Mouse (Mus musculus): ENCODE measurements at regions not wholly inside any gene's neighbourhood (a gene's known extent, or its start where the extent isn't known, plus 50 kb on each side); places are given as distances from the start of the nearest gene placed in this dataset.

DNA sequence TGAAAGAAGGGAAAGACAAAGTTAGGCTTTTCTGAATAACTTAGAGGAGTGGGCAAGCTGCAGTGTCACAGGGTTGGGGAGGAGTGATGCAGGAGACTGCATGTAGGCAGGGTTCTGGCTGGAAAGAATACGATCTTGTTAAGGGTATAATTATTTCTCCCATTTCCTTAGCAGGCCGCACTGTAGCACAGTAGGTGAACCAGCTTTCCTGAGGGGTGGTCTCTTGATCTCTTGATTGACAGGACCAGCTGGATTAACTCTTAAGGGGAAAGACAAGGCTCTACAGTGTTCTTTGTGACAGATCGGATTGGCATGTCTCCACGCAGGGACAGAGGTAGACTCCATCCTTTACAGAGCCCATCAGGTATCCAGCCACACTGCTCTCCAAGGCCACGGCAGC is 54.5 kb upstream of the Meis1 start:
- no peak for DNase-seq

DNA sequence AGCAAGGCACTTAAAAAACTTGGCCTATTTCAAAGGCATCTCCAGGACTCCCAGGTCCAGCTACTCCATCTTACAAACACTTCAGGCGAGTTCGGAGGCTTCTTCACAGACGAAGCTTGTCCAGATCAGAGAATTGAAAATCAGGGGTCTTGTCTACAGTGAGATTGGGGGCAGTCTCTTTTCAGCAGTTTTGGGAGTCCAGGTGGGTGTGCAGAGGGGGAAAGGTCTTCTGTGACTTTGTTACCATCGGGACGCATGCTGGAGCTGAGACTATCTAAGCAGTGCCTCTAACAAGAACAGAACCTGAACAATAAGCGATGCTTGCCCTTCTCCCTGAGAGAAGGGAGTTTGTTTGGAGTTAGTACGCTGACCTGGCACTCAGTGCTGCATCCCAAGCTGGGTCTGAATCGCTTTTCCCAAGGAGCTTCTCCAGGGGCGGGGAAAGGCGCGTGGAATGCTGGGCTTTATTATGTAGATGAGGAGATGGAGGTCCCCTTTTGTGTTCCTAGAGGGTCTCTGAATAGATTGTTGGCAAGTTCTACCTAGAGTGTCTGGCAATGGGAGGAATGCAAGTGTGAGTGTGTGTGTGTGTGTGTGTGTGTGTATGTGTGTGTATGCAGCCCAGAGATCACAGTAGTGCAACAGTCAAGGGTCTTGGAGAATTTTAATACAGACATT is 55.2 kb upstream of the Meis1 start:
- DNase-seq: no peak

DNA sequence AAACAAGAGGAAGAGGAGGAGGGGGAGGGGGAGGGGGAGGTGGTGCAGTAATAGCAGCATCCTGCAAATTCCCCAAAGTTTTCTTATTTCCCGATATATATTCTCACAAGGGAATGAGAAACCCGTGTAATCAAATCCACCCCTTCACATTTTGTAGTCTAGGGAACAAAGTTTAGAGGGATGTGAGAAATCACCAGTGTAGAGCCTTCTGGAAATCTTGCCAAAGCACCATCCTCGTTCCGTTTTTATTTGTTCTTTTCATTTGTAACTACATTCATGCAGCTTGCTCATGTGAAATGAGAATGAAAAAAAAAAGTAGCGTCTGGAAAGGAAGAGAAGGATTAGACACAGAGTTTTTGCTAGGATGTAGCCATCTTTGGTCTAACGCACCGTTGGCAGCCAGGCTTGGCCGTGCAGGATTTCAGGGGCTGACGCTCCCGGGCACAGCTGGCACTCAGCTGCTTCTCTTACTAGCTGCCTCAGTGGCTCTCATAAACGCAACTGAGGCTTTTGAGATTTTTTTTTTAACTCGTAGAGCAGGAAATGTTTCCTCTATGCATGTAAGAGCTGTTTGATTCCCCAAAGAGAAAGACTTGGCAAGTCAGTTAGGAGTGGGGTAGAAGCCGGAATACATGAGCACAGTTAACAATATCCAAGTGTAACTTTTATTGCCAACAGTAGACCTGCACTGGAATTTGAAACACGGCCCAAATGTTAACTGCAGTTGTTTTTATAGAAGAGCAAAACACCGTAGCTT is 72.5 kb upstream of the Meis1 start:
- DNase-seq: no peak

DNA sequence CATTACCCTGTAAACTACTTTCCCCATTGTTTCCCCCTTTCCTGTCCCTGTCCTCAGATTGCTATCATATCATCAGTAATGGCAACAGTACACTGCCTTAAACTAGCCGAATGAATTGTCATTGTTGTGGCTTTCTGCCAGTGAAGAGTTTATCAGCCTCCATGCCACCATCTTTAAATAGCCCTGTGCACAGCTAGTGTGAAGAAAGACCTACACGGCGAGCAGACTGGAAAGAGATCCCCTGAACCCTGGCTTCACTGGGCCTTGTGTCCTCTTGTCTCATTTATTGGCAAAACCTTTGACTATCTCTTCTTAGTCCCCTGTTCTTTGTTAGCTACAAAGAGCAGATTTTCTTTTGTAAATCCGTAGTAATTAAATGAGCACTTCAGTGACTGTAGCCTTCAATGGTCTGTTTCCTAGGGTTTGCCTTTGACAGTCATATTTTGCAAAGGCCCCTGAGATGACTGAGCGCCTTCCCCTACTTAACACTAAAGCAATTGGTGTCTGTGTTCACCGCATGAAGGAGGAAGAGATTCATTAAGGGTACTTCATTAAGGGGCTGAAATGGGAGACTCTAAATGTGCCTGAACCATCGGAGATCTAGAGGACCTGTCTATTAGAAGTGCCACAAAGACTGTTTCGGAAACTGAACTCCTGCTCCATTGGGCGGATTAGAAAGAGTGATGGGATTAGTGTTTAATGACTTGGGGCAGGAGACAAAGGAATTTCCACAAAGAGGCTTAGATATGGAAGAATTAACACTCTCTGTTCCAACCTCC is 74.4 kb upstream of the Meis1 start:
- no peak for DNase-seq

DNA sequence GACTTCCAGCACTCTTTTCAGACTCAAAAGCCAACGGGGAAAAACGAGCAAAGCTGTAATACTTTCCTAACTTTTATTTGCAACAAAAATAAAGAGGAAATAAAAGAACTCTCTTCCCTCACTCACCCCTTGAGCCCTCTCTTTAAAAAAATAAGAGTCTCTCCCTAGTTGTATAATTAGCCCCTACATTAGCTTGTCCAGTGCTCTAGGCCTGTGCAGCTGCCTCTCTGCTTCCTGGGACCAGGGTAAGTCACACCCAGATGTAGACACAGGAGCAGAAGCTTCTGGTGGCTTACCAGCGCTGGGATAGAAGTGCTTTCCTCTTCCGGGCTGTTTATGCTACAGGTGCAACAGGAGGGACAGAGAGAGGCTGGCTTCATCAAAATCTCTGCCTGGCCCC is 75.0 kb upstream of the Meis1 start:
- no peak for DNase-seq

DNA sequence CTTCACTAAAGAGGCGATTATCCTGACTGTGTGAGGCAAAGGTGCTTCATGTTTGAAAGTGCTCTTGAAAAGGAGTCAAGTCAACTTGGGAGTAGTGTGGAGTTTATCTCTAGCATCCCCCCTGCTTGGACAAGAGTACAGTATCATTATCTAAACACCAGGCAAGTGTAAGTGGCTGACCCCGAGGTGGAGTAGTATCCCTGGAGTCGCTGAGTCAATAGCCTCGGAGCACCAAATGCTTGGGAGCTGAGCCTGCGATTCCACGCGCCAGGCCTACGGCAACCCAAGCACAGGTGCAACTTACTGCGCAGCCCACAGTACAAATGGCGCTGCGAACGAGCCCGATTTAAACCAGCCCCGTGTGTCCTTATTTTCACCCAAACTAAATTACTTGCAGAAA is 75.4 kb upstream of the Meis1 start:
- DNase-seq: no peak

DNA sequence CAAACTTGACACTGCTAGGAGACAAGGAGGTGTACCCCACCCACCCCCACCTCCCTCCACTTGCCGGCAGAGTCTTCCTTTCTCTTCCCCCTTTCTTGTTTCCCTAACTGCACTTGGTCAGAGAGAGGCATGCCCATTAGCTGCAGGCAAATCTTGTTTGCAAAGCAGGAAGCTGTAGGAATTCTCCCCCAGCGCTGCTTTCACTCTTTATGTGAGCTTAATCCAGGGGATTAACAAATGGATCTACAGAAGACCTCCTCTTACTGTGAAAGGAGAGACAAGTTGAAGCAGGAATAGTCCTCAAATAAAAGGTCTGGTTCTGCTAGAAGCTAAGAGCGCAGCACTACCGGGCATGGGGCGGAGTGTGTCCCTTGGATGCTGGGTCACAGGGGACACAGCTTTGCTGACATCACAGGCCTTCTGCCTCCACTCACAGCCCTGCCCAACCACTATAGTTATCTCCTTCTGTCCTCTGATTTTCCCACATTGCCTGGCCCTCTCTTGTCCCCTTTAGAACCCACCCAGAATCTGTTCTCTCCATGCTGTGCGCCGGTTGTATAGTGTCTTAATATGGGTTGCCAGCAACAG is 84.3 kb upstream of the Meis1 start:
- DNase-seq: no peak

DNA sequence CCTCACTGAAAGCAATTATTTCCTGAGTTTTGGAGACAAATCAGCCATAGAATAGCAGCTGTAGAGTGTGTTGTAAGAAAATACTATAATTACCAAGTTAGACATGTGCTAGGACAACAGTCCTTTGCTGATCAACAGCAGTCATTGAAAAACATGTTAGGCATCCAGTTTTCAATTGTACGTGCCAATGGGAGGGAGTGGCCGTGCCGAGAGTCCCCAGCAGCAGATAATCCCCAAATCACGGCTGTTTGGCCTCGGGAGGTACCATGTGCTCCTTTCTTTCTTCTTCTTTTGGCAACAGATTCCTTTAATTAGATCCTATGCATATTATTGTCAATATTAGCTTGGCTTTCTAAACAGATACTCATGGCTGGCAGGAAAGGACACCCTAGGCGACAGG is 88.4 kb upstream of the Meis1 start:
- no peak for DNase-seq

DNA sequence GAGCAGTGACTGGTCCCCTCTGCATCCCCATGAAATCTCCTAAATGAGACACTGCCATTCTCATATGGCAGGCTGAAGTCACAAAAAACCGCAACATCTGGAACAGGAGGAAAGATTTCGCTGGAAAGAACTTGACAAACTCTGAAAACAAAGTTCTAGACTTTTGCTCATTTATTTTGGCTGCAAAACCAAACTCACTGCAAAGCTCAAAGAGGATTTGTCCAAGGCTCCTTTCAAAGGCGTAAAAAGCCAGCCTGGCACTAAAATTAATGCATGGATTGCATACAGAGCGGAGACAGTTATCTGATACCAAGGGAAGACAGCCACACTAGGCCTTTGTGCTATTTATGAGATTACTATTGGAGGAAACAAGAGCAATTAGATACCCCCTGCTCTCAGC is 90.3 kb upstream of the Meis1 start:
- no peak for DNase-seq

DNA sequence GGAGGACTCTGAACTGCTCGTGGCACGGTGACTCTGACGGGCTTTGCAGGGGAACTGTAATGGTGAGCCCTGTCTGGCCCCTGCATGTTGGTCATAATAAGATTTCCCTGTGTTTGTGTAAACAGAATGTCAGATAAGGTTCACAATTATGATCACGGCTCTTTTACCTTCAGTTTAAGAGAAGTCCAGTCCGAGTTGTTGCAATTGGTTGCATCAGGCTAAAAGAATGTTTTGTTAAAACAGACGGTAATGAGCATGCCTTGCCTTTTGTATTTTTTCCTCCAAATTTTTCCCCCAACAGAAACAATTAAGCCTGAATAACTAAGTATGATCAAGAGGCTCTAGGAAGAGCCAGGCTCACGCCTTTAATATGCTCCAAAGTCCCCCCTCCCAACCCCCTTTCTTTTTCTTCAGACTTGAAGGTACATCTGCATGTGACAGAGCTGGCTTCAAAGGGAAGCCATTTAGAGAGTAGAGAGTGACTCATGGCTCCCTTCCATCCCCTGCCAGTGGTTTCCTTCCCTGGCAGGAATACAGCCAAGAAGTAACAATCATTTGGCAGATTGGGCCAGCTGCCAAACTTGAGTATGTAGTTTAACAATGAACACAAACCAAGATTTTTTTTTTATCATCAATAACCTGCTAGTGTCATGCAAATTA is 93.3 kb upstream of the Meis1 start:
- peak; percentile 59 for DNase-seq

DNA sequence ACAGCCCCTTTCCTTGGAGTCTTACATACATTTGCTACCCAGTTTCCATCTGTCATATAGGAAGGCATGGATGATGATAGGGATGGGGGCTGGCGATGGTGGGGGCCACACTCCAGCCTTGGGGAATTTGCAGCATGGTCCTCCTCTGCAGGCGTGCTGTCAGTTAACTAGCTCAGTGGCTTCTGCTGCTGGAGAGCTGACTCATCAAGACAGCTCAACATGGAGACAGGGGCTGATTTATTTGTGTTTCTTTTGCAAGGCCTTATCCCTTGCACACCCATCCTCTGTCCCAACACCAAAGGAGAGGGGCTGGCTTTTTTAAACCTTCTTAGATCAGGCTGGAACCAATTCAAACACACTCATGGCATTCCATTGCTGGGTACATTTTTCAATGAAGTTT is 98.3 kb upstream of the Meis1 start:
- no peak for DNase-seq

DNA sequence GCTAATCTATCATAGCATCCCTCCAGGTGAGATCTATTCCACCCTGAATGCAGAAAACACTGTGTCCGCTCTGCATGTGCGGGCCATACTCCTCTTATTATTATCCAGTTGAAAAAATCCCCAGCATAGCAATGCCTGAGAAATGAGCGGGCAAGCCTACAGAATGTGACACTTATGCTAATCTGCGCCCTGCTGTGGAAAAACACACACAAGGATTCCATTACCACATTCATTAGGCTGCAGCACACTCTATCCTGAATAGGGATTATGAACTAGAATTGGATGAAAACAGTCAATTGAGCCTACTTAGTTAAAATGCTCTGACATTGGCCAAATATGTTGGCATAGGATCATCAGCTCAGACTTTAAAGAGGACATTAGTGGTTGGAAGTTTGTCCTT is 99.5 kb upstream of the Meis1 start:
- DNase-seq: no peak

DNA sequence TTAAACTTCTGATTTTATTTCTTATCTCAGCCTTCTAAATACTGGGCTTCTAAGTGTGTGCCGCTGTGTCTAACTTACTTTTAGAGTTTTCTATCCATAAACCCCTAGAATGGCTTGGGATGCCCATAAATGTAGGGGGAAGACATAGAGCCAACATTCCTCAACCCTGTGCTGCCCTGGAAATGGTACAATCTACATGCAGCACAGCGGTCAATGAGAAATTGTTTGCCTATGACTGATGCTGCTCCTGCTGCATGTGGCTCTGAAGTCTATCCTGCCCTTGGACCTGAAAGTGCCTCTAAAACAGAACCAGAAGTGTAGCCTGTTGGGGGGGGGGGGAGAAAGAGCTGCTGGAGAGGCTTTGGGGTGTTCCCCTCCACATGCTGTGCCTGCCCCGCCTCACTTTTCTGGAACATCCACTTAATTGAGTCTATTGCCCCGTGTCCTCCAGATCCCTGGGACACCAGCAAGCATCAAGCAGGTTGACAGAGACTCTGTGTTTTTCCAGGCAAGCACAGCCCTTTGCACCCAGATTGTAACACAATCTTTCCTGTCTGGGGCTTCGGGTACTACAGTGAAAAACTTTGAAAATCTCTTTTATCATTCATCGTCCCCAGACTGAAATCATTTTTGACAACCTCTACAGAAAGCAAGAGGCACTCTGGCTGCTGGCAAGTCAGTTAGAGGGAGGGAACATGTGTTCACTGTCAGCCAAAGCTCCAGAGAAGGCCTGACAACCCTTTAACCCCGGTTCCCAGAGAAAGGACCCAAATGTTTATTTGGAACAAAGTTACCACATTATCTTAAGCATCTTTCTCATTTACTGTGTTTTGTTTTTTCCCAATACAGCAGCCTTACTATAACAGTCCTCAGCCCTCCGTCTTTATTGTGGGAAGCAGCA is 101.4 kb upstream of the Meis1 start:
- no peak for DNase-seq

DNA sequence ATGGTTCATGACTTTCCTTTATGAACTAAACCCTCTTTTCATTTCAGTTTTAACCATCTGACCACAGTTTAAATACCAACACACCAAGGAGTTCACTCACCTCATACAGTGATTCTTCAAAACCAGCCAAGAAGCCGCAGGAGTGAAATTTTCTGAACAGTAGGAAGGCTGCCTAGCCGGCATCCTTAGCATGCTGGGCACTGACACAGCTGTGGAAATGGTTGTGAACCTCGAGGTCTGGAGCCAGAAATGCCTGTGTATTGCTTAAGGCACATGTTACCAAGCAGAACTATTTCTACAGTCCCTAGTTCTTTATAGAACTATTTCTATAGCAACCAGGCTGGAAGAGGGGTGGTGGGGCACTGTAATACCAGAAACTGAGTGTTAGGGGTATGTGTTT is 102.1 kb upstream of the Meis1 start:
- no peak for DNase-seq

DNA sequence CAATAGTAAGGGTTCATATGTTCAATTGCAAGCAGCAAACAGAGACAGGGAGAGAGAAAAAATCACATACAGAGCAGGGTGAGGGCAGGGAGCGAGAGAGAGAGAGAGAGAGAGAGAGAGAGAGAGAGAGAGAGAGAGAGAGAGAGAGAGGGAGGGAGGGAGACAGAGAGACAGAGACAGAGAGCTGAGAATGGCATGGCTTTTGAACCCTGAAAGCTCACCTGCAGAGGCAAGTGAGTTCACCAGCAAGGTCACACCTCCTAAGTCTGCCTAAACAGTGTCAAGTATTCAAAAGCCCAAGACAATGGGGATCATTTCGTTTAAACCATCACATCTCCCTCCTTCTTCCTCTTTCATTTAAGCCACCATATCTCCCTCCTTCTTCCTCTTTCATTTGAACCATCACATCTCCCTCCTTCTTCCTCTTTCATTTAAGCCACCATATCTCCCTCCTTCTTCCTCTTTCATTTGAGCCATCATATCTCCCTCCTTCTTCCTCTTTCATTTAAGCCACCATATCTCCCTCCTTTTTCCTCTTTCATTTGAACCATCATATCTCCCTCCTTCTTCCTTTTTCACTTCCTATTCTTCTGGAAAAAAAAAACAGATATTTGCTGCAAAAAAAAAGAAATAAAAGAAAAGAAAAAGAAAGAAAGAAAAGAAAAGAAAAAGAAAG is 116.7 kb upstream of the Meis1 start:
- DNase-seq: no peak

DNA sequence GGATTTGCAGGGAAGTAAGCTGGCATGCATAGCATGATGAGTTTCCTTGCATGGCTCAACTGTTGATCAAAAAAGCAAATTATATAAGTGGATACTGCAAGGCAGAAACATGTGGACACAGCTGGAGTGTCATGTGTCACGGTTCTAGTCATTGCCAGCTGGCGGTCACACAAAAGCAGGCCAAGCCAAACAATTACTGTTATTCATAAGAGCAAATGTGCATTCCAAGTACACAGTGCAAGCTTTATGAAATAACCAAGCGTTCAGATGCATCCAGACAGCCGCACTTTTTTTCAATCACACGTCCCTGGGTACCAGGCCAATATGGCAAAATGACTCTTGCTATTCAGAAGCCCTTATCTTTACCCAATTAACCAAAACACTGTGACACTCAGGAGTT is 119.6 kb upstream of the Meis1 start:
- peak; percentile 32 for DNase-seq

DNA sequence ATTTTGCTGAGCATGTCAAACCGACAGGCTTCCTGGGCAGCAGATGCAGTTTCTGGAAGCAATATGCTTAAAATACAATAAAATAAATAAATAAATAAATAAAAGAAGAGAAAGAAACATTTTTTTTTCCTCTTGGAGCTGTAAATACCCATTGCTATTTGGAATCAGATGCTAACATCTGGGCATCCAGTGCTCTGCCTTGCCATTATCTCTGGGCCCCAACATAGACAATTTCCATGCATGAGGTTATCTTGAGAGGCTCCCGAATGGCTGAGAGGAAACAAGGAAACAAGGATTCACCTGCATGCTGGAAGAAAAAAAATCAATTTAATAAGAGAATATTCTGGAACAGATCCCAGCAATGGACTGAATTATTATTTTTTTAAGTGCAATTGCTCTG is 120.0 kb upstream of the Meis1 start:
- DNase-seq: no peak

DNA sequence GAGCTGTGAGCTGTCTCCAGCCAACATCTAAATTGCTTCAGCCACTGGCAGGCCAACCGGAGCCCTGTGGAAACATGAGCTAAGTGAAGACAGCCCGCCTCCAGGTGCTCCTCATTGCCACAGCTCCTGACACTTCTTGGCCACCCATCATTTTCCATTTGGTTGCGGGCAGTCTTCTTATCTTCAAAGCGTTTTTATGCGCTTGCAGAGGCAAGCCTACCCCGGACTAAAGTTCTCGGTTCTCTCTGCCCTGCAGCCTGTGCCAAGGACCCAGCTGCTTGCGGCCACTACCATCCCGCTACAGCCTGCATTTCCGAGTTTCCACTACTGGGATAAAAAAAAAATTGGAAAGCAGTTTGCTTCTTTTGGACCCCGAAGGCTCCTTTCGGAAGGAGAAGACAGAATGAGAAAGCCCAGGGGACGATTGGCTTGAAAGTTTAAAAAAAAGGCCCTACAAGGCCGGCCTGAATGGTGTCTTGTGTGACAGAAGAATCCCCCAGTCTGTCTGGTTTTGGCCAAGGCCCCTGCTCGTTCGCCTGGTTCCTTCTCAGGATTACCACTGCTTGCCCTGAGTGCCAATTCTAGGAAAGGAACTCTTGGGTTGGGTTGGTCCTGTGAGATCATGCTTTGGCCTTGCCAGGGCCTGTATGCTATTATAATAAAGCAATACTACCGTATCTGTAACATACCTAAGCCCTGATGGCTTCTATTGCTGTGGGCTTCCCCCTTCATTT is 124.6 kb upstream of the Meis1 start:
- DNase-seq: no peak

DNA sequence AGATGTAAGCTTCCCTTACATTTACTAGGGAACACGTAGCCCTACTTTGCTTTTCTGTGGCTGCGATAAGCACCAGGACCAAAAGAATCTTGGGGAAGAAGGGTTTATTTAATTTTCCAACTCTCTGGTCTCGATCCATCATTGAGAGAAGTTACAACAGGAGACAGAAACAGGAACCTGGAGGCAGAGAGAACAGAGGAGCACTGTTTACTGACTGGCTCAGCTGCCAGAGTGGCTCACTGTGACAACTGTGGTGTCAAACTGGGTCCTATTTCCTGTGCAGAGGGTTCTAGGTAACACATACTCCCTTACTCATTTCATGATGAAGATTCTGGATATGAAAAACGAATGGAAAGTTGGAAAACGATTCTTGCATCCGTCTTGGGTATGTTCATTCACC is 125.7 kb upstream of the Meis1 start:
- no peak for DNase-seq

DNA sequence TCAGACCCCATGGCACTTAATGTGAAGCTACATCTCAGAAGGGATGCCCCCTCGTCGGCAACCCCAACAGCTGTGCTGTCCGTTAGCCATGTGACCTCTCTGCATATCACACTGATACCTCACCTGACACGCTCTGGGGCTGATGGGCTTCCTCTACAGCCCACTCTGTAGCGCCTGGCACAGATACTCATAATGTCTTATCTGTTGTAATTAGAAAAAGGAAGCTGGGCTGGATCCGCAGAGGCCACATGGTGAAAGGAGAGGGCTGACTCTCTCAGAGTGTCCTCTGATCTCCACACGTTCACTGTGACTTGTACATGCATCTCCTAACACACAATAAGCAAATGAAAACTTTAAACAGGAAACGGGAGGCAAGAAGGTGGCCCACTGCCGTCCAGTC is 126.5 kb upstream of the Meis1 start:
- peak; percentile 12 for DNase-seq

DNA sequence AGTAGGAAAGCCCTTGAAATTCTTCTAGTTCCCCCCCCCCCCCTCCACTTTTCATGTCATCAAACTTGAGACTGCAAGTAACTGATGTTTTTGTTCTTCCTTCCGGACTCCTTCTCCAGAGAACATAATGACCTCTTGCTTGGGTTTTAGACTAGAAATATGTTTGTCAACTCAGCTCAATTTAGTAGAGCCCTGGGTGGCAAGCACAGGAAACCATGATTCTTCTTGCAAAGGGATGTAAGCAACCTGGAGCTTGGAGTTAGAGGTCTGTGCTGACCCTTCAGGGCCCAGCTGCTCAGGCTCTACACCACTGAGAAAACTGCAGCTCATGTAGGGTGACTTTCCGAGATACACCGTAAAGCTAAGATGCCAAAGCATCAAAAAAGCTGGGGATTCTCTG is 127.2 kb upstream of the Meis1 start:
- DNase-seq: peak; percentile 14
